Mouse (Mus musculus): ENCODE measurements at regions not wholly inside any gene's neighbourhood (a gene's known extent, or its start where the extent isn't known, plus 50 kb on each side); places are given as distances from the start of the nearest gene placed in this dataset.
"Not testable (repeated sequence)": the region's sequence is repeated elsewhere in the genome, so short reads cannot be mapped to it uniquely, and the experiment has no call there.

DNA sequence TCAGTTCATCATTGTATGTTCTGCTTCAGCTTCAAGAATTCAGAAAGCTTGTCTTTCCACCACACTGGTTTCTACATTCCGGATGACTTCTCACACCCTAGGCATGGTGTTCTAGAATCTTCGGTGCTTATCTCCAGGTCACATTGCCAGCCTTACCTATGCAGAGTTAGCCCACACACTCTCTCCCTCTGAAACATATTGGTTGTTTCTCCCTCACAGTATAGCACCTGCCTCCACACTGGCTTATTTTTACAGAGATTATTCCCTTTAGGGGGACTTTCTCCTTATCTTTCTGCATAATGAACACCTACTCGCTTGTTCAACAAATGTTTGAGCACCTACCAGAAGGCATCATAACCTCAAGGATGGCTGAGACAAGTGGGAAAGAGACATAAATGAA lies 368.0 kb upstream of the Cdh5 start:
- no peak for ATAC-seq (replicated peaks; ENCODE audit: poor library complexity, severe bottlenecking)

DNA sequence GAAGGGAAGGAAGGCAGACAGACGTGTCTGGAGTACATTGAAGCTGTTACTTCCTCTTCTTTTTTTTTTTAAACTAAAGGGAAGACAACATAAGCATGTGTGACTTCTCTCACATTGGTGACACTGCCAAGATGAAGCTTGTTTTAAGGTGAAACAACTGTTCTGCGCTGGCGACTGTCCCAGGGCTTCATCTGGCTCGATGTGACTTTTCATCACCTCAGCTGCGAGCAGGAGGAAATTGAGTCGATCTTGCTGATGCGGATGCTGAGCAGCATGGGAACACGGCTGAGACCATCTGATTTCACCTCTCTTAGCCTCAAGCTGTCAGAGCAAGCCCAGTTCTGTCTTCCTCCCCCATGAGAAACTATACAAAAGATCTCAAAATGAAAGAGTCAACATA lies 363.1 kb upstream of the Cdh5 start:
- ATAC-seq (replicated peaks; ENCODE audit: poor library complexity, severe bottlenecking) = no peak

DNA sequence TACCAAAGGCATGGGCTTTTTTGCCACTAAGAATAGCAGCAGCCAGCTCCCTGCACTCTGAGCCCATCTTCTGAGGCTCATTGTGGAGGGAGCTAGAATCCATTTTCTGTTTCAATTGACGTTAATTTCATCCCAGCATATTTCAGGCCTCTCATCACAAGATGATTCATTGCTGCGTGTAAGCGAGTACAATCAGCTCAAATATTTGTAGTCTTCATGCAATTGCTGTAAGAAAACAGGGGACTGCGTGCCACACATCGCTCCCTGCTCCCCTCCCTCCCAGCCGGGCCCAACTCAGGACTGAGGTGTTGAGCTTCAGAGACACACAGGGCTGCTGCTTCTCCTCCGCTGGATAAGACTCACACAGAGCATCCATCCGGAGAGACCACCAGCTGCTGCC lies 360.0 kb upstream of the Cdh5 start:
- no peak for ATAC-seq (replicated peaks; ENCODE audit: poor library complexity, severe bottlenecking)

DNA sequence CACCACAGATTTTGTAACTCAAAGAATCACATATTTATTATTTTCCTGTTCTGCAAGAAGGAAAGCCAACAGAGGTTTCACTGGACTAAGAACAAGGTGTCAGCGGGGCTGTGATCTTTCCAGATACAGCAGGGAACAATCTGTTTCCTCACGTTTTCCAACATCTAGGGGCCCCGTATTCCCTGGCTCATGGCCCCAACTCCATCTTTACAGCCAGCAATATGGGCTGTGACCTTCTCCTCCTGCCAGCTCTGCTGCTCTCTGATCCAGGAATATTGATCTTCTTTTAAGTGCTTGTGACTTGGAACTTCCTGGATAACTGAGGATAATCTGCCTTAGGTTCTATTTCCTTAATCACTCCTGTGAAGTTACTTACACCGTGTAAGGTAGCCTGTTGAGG lies 352.7 kb upstream of the Cdh5 start:
- ATAC-seq (replicated peaks; ENCODE audit: poor library complexity, severe bottlenecking) = no peak

DNA sequence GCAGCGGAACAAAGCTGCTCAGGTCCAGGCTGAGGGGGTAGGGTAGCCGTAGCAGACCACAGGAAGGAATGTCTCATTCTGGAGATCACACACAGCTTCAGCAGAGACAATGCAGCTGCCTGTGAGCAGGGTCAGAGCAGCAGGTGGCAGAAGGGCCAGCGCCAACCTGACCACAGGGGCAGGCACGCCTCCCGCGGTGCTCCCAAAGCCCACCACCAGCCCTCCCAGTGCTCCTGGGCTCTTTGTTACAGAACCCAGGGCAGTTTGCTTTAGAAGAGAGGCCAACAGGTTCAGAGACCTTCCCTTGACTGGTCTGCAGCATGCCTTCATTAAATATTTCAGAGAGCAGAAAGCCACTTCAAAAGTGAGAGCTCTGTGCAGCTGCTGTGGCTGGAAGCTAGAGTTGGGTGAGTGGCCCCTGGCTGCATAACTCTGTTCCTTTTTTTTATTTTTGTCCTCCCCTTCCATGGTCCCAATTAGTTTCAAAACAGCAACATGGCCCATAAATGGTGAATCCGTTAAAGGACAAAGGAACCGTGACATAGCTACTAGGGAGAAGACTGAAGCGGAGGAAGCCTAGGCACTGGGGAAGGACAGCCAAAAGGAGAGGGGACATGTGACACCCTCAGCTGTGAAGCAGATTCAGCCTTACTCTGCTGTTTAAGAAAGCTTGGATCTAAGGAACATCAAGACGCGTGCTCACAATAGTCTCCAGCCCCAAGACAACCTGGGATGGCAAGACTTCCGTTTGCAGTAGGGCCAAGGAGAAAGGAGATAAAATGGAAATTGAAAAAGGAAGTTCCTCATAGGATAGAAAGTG lies 350.9 kb upstream of the Cdh5 start:
- ATAC-seq (replicated peaks; ENCODE audit: poor library complexity, severe bottlenecking) = no peak

DNA sequence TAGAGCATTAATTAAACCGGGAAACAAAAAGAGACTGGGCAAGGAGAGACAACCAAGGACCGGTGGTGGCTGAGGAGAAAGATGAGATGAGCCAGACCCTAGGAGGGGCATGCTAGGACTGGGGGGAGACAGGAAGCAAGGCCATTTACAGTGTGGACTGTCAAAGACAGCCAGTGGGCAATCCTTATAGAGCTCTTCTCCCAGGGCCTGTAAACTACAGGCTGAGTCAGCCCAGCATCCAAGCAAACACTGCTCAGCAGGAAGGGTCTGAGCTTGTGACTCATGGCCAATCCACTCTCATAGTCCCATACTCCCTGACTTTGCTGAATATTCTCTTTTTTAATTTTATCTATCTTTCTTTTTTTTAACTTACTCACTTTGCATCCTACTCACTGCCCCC lies 350.3 kb upstream of the Cdh5 start:
- ATAC-seq (replicated peaks; ENCODE audit: poor library complexity, severe bottlenecking) = no peak

DNA sequence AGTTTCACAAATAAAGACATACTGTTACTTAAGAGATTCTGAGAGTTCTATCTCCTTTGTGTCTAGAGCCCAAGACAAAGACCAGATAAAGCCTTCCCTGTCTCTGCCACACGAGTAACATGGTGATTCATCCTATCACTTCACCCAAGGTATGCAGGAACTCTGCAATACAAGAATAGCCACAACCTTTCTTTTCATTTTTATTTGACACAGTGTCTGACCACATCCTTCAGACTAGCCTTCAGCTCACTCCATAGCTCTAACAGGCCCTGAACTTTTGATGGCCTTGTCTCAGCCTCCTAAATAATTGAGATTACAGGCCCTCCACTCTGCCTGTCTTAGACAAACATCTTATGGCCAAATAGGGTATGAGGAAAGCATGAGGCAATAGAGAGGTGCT lies 337.6 kb upstream of the Cdh5 start:
- no peak for ATAC-seq (replicated peaks; ENCODE audit: poor library complexity, severe bottlenecking)

DNA sequence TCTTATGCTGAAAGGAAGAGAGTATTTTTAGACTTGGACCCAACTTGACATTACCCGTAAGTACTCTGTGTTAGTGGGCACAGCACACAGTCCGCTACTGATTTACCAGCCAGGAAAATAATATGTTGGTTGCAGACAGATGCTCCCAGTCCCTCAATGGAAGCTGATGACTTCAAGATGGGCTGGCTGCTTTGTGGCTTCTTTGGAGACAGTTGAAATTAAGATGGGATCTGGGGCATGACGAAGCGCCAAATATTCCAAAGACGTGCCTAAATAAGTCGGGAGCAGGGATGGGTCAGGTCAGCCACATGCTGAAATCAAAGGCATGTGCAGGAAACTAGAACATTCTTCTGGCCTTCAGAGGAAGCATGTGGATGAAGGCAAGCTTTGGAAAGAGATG lies 321.8 kb upstream of the Cdh5 start:
- no peak for ATAC-seq (replicated peaks; ENCODE audit: poor library complexity, severe bottlenecking)

DNA sequence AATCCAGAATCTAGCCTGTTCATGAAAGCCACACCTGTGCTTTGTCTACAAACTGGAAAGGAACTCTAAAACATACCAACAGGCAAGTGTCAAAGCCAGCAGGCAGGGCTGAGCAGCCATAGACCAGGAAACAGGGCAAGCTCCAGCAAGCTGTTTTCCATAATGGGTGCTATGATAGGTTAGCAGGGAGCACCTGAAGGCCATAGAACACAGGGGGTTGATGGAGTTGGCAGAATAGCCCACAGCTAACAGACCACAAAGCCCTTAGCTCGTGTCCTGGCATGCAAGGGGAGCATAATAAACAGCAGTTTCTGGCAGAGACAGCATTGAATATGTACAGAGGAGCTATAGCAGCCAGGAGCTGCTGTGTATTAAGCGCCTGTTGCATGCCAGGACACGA lies 313.1 kb upstream of the Cdh5 start:
- no peak for ATAC-seq (replicated peaks; ENCODE audit: poor library complexity, severe bottlenecking)

DNA sequence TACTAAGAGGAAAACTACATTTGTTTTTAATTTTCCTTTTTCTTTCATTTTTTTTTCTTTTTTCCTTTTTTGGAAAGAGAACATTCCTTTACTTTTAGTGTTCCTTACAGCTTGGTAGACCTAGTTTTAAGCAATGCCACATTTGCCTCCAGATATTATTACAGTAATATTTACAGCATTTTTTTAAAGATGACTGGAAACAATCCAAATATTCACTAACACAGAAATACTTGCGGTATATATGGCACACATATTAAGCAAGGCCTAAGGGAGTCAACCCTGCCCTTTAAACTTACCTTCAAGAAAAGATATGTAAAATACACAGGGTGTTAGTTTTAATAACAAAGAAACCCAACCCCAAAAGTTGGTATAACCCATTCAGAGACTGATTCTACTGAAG lies 308.1 kb upstream of the Cdh5 start:
- ATAC-seq (replicated peaks; ENCODE audit: poor library complexity, severe bottlenecking) = no peak

DNA sequence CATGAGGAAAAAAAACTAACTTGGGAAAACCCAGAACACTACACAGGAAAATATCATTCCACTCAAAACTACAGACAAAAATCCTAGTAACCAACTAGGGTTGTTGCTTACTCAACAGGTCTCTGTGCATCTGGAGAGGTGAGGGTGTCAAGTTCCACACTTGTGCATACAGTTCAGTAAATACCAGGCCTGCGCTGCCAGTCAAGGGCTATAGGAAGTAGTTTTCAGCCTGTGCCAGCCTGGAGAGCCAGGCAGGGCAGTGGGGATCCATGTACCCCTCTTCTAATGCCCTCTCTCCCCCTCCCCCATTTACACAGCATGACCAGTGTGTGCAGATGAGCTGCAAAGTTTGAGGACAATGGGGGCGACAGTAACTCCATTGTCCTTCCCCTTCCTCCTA lies 302.8 kb upstream of the Cdh5 start:
- not testable (repeated sequence) for ATAC-seq (replicated peaks; ENCODE audit: poor library complexity, severe bottlenecking)

DNA sequence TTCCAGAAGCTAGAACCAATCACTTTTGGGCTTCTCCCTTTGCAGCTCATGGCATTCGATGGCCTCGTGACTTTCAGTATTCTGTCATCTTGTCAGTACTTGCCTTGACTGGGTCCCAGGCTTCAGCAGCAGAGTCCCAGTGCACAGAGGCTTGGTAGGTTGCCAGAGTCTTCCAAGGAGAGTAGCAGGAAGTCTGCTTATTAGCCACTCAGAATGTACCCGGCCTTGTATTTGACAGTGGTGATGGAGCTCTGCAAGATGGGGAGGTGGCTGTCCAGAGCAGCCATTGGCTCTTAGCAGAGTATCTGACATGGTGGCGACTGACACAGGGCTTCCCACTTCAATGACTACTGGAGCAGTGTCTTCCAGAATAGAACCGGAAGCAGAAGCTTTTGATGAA lies 293.3 kb upstream of the Cdh5 start:
- no peak for ATAC-seq (replicated peaks; ENCODE audit: poor library complexity, severe bottlenecking)

DNA sequence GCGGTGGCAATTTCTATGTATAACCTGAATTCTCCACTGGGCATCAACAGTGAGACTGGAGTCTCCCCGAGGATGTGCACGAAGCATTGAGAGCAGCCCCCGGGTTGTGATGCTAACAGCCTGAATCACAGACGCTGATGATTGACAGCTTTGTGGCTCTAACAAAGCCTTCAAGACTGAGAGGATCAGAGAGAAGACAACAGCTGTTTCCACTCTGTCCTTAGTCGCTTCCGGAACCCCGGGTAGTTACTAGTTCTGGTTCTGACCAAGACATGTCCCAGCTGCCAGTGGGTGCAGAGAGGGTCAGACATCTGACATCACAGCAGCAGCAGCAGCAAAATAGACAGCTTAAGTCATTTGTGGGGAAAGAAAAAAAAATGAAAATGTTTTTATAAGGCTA lies 292.8 kb upstream of the Cdh5 start:
- ATAC-seq (replicated peaks; ENCODE audit: poor library complexity, severe bottlenecking) = no peak

DNA sequence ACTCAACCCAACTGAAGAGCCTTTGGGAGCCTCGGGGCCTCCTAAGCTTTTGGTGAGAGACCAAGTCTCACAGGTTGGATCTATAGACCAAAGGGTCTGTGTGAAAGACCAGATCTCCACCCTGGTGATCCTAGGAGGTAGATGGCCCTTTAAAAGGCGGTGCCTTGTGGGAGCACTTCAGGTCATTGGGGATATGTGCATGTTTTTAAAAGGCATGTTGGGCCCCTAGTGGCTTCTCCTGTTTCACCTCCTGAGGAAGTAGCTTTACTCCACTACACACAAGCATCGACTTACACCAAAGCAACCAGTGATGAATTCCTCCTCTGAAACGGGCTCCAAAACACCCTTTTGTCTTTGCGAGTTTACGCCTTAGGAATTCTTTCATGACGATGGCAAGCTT lies 292.3 kb upstream of the Cdh5 start:
- no peak for ATAC-seq (replicated peaks; ENCODE audit: poor library complexity, severe bottlenecking)

DNA sequence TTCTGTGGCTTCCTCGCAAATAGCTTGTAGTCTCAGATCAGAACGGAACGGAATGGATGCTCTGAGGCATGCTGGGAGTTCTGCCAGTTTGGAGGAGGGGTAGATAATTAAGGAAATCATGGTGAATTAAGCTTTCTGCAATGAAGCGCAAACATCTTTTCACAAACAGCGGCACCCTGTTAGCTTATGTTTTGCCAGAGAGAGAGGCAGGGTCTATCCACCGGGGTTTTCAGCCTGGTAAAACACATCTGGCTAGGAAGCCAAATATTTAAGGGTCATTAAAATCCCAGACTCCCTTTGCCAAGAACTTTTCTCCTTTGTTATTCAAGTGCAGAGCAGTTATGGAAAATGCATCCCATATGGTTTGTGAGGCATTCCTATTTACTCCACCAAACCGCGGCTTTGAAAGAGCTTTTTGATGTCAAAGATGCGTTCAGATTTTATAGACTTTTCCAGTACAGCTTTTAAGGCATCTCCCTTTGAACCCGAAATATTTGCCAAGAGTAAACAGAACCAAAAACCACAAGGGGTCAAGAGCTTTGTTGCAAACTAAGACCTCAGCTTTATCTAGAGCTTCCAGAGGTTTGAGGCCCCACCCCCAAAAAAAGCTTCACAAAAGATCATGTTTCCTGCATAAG lies 287.4 kb upstream of the Cdh5 start:
- ATAC-seq (replicated peaks; ENCODE audit: poor library complexity, severe bottlenecking) = no peak

DNA sequence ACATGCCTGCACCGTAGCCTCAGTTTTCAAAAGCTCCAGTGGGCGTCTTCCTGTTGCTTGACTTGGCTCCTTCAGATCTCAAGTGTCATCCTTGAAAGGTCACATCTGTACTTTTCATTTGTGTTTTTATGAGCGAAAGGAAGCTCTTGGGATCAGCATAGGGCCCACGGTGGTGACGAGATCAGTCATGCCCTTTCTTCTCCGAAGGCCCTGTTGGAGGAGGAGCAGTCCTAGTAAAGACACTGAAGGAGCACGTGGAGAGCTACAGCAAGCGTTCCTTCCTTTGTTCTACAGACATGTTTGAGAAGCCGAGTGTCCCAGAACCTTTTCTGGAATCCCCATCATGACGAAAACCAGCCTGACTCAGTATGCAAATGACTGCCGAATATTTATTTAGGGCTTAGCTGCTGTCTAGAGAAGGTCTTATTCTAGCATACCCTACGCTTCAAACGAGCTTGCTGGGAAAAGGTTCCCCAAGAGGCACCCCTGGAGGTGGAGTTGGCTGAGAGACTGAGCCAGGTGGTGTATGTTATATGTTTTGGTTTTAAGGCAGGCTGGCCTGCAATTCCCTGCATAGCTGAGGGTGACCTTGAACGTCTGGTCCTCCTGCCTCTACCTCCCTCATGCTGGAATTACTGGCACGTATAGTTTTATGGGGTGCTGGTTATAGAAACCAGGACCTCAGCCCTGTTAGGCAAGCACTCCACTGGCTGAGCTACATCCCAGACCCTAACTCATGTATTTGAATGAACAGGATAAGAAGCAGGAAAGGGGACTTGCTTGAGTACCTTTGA lies 285.1 kb upstream of the Cdh5 start:
- no peak for ATAC-seq (replicated peaks; ENCODE audit: poor library complexity, severe bottlenecking)

DNA sequence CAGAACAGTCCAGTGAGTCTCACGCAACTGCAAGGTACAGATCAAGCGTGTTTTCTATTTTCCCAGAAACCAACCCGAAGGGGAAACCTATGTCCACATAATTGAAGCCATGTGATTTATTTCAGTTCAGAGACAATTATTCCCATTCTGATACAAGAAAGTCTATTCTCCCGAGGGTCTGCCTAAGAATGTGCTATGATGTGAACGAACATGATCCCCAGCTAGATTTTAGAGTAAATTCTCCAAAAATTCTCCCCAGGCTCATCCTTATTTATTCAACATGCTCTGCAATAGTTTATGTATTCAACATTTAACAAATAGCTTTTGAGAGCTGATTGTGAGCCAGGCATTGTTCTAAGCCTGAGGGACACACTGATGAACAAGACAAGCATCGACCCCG lies 277.9 kb upstream of the Cdh5 start:
- no peak for ATAC-seq (replicated peaks; ENCODE audit: poor library complexity, severe bottlenecking)

DNA sequence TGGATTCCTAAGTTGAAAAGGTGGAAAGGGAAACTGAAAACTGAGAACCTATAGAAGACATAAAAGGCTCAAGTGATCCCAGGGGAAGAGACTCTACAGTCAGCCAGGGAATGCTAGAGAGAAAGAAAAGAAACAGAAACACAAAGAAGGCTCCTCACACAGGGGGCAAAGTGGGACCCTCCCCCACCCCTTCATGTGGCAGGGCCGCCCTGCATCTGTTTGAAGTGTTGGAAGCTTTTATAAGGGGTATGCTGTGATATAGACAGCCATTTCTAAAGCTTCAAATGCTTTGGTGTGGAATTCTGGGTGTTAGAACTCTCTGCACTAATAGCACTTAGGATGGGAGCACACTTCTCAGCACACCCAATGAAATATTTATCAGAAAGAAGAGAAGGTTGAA lies 276.7 kb upstream of the Cdh5 start:
- ATAC-seq (replicated peaks; ENCODE audit: poor library complexity, severe bottlenecking) = no peak

DNA sequence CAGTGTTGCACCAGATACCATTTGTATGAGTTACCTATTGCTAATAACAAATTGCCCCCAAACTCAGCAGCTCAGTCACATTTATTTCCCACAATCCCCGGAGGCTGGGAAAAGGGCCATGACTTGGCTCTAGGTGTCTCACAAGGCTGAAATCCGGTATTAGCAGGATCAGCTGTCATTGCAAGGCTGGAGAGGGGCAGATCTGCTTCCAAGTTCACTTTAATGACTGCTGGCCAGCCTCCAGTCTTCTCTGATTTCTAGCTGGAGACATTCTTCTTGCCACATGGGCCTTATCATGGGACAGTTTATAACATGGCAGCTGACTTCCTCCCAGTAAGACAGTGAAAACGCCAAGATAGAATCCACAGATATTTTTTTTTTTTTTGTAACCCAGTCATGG lies 276.1 kb upstream of the Cdh5 start:
- no peak for ATAC-seq (replicated peaks; ENCODE audit: poor library complexity, severe bottlenecking)

DNA sequence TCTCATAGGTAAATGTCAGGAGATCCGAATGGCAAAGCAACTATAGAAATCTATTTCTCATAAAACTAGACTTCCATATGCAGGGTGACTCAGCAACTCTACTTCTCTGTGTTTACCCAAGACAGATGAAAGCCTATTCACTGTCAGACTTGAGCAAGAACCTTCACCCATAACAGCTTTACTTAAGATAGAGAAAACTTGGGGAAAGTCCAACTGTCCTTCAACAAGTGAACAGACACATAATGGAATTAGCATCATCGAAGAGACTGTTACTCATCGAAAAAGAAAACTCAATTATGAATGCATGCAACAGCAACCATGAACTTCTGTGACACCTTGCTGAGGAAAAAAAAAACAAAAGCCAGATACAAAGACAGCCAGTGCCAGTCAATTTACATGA lies 271.0 kb upstream of the Cdh5 start:
- no peak for ATAC-seq (replicated peaks; ENCODE audit: poor library complexity, severe bottlenecking)

DNA sequence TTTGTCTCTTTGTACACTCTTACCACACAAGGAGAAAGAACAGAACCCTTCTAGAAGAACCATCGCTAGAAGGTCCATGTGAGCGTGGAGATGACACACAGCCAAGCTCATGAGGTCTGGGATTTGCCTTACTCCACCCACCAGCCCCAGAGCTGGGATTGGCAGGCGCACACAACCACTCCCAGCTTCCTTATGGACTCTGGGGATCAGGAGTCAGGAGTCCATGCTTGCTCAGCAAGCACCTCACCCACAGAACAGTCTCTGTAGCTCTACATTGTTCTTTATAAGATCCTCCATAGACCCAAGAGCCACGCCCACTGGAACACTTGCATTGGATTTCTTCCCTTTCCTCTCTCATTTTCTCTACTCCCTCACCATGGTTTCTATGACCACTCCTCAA lies 261.4 kb upstream of the Cdh5 start:
- no peak for ATAC-seq (replicated peaks; ENCODE audit: poor library complexity, severe bottlenecking)

DNA sequence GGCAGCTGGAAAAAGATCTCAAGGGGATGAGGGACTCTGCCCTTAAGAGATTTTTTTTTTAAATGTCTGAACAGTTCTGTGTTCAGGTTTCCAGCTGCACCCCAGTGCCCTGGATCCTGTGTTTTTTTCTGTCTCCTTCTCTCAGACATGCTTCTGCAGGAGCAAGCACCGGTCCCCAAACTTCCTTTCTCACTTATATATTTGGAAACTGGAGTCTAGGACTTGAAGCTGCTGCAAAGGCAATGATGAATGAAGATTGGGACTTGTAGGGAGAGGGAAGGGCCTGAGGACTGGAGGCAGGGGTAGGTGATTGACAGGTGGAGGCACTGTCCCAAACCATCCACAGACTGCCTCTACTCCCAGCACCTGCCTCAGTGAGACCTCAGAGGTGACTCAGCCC lies 255.5 kb upstream of the Cdh5 start:
- no peak for ATAC-seq (replicated peaks; ENCODE audit: poor library complexity, severe bottlenecking)

Measured in granulocyte monocyte progenitor cell, adult 5-6 weeks (primary cell).